Mouse (Mus musculus): Measurements from ENCODE around the gene Cttn.

The Cttn gene

GRCm38 (mm10) chr7:144470545-144471059 is at the start of gene Cttn:
TSS of gene Cttn (minus strand) at chr7:144471009.
- in situ Hi-C loops (cut with MboI, MseI) = no loop called here

GRCm38 (mm10) chr7:144519852-144520251 is 49.0 kb upstream of the Cttn start:
- in situ Hi-C loops (cut with MboI, MseI) = no loop called here

GRCm38 (mm10) chr7:144516711-144517110 is 45.9 kb upstream of the Cttn start:
- in situ Hi-C loops (cut with MboI, MseI) = no loop called here

- in situ Hi-C loops (cut with MboI, MseI) = no loop called here
Observed at GRCm38 (mm10) chr7:144509090-144509489, 38.3 kb upstream of the Cttn start.

- in situ Hi-C loops (cut with MboI, MseI) = no loop called here
Observed at GRCm38 (mm10) chr7:144506807-144507206, 36.0 kb upstream of the Cttn start.

GRCm38 (mm10) chr7:144503959-144504358 is 33.1 kb upstream of the Cttn start:
- in situ Hi-C loops (cut with MboI, MseI) = no loop called here

GRCm38 (mm10) chr7:144492931-144493330 is 22.1 kb upstream of the Cttn start:
- in situ Hi-C loops (cut with MboI, MseI) = no loop called here

GRCm38 (mm10) chr7:144490201-144490873 is 19.5 kb upstream of the Cttn start:
- in situ Hi-C loops (cut with MboI, MseI) = no loop called here

GRCm38 (mm10) chr7:144489067-144489774 is 18.4 kb upstream of the Cttn start:
- in situ Hi-C loops (cut with MboI, MseI) = no loop called here

GRCm38 (mm10) chr7:144480314-144480713 is 9.5 kb upstream of the Cttn start:
- in situ Hi-C loops (cut with MboI, MseI) = no loop called here

- in situ Hi-C loops (cut with MboI, MseI) = no loop called here
Observed at GRCm38 (mm10) chr7:144479569-144479968, 8.8 kb upstream of the Cttn start.

- in situ Hi-C loops (cut with MboI, MseI) = no loop called here
Observed at GRCm38 (mm10) chr7:144475741-144476140, 4.9 kb upstream of the Cttn start.

GRCm38 (mm10) chr7:144473486-144473885 is 2.7 kb upstream of the Cttn start:
- in situ Hi-C loops (cut with MboI, MseI) = no loop called here

- in situ Hi-C loops (cut with MboI, MseI) = no loop called here
Observed at GRCm38 (mm10) chr7:144471103-144471502, 294 bp upstream of the Cttn start.

- in situ Hi-C loops (cut with MboI, MseI) = no loop called here
Observed at GRCm38 (mm10) chr7:144469908-144470544, 783 bp downstream of the Cttn start.

- in situ Hi-C loops (cut with MboI, MseI) = no loop called here
Observed at GRCm38 (mm10) chr7:144469181-144469641, 1.6 kb downstream of the Cttn start.

GRCm38 (mm10) chr7:144468741-144469140 is 2.1 kb downstream of the Cttn start:
- in situ Hi-C loops (cut with MboI, MseI) = no loop called here

GRCm38 (mm10) chr7:144462577-144462976 is 8.2 kb downstream of the Cttn start:
- in situ Hi-C loops (cut with MboI, MseI) = no loop called here

GRCm38 (mm10) chr7:144461246-144461902 is 9.4 kb downstream of the Cttn start:
- in situ Hi-C loops (cut with MboI, MseI) = no loop called here

- in situ Hi-C loops (cut with MboI, MseI) = no loop called here
Observed at GRCm38 (mm10) chr7:144458881-144459280, 11.9 kb downstream of the Cttn start.

GRCm38 (mm10) chr7:144450661-144451060 is 20.1 kb downstream of the Cttn start:
- in situ Hi-C loops (cut with MboI, MseI) = no loop called here
